Mouse (Mus musculus) lung, embryonic 15.5 days (tissue): ENCODE data around the gene Tmem120b. TPM values are rescaled to one million over a fixed set of nuclear protein-coding genes. Genes with fewer than 3 reads are reported as not detected.

Experiments used
- ATAC-seq: fragments of 200-750 bp; cut with Nextera tagmentation; 2 replicates; pipeline ENCODE4 v1.8.0; 2017; ENCODE audit warnings: moderate number of reproducible peaks, borderline replicate concordance; ENCODE audit not compliant: low FRiP score, low TSS enrichment; ENCODE audit errors: extremely low read depth
- H3K27ac ChIP-seq: fragments of 300-500 bp; sonication (generic); 2 replicates; pipeline ENCODE4 v1.5.1; 2015; ENCODE audit warnings: moderate library complexity, mild to moderate bottlenecking, inconsistent platforms
- H3K27me3 ChIP-seq: fragments of 300-500 bp; sonication (generic); 2 replicates; pipeline ENCODE4 v1.6.1; 2015; ENCODE audit warnings: inconsistent platforms
- H3K36me3 ChIP-seq: fragments of 300-500 bp; sonication (generic); 2 replicates; pipeline ENCODE4 v1.6.1; 2015; ENCODE audit warnings: inconsistent platforms
- H3K4me1 ChIP-seq: fragments of 300-500 bp; sonication (generic); 2 replicates; pipeline ENCODE4 v1.6.1; 2015; ENCODE audit warnings: inconsistent platforms
- H3K4me2 ChIP-seq: fragments of 300-500 bp; sonication (generic); 2 replicates; pipeline ENCODE4 v1.6.1; 2015; ENCODE audit warnings: inconsistent platforms, mild to moderate bottlenecking, moderate library complexity
- H3K4me3 ChIP-seq: fragments of 300-500 bp; sonication (generic); 2 replicates; pipeline ENCODE4 v1.5.1; 2015; ENCODE audit warnings: mild to moderate bottlenecking, inconsistent platforms
- H3K9ac ChIP-seq: fragments of 300-500 bp; sonication (generic); 2 replicates; pipeline ENCODE4 v1.6.1; 2015; ENCODE audit warnings: inconsistent platforms
- H3K9me3 ChIP-seq: fragments of 300-500 bp; sonication (generic); 2 replicates; pipeline ENCODE4 v1.6.1; 2016; ENCODE audit warnings: inconsistent platforms
- WGBS: fragments of 180-500 bp; shearing (Covaris S2); methylation state at CpG from one replicate; pipeline ENCODE4 v1.1.7; 2015; 5-methylcytosine and 5-hydroxymethylcytosine counted together
- polyA plus RNA-seq: library from polyadenylated mRNA; unstranded; fragments of >200 nt; fragmentation: Nextera tagmentation; extraction: Ambion mirVana; gene quantifications from 2 replicates; pipeline ENCODE4 v1.2.1, GENCODE M21; 2015

Tmem120b gene
- polyA plus RNA-seq, 1 experiment from 2014 or later: 14.0 TPM

- no peaks in the 10 kb centered on the region for H3K36me3 ChIP-seq
- no peak overlapping the region for H3K4me2 ChIP-seq
- ATAC-seq: no peak
- H3K27me3 ChIP-seq: no peaks in the 10 kb centered on the region
- no peak overlapping the region for H3K4me3 ChIP-seq
- H3K27ac ChIP-seq: no peak overlapping the region
- peaks cover 22% of the 10 kb centered on the region for H3K4me1 ChIP-seq
- H3K9me3 ChIP-seq: no peaks in the 10 kb centered on the region
- 69% methylated on average over 7 of the region's 7 CpGs for WGBS
- H3K9ac ChIP-seq: no peak overlapping the region
Observed at GRCm38 (mm10) chr5:123120624-123121215, 52.5 kb downstream of the Tmem120b start.

GRCm38 (mm10) chr5:123122181-123122580, 54.0 kb downstream of the Tmem120b start:
- 91% methylated on average over 4 of the region's 4 CpGs for WGBS
- H3K4me2 ChIP-seq: no peak overlapping the region
- H3K9ac ChIP-seq: no peak overlapping the region
- H3K27me3 ChIP-seq: no peaks in the 10 kb centered on the region
- no peak for ATAC-seq
- H3K27ac ChIP-seq: no peak overlapping the region
- H3K36me3 ChIP-seq: no peaks in the 10 kb centered on the region
- H3K9me3 ChIP-seq: no peaks in the 10 kb centered on the region
- H3K4me3 ChIP-seq: no peak overlapping the region
- H3K4me1 ChIP-seq: peaks cover 9% of the 10 kb centered on the region

GRCm38 (mm10) chr5:123125105-123125504, 56.9 kb downstream of the Tmem120b start:
- no peak overlapping the region for H3K4me2 ChIP-seq
- H3K4me1 ChIP-seq: peaks cover 12% of the 10 kb centered on the region
- H3K27me3 ChIP-seq: no peaks in the 10 kb centered on the region
- H3K9ac ChIP-seq: no peak overlapping the region
- ATAC-seq: no peak
- 78% methylated on average over 6 of the region's 6 CpGs for WGBS
- no peaks in the 10 kb centered on the region for H3K9me3 ChIP-seq
- no peaks in the 10 kb centered on the region for H3K36me3 ChIP-seq
- no peak overlapping the region for H3K4me3 ChIP-seq
- H3K27ac ChIP-seq: no peak overlapping the region

- H3K27ac ChIP-seq: no peak overlapping the region
- no peak for ATAC-seq
- H3K4me1 ChIP-seq: peaks cover 15% of the 10 kb centered on the region
- no peaks in the 10 kb centered on the region for H3K36me3 ChIP-seq
- H3K9me3 ChIP-seq: no peaks in the 10 kb centered on the region
- WGBS: 68% methylated on average over 18 of the region's 18 CpGs
- no peak overlapping the region for H3K9ac ChIP-seq
- no peaks in the 10 kb centered on the region for H3K27me3 ChIP-seq
- H3K4me3 ChIP-seq: no peak overlapping the region
- no peak overlapping the region for H3K4me2 ChIP-seq
Observed at GRCm38 (mm10) chr5:123125638-123126406, 57.6 kb downstream of the Tmem120b start.

GRCm38 (mm10) chr5:123127031-123127430, 58.8 kb downstream of the Tmem120b start:
- Histone ChIP-seq H3K4me3 (no peak overlapping the region), H3K36me3 (no peaks in the 10 kb centered on the region), H3K27ac (no peak overlapping the region), H3K9me3 (no peaks in the 10 kb centered on the region), H3K4me1 (peaks cover 20% of the 10 kb centered on the region), H3K4me2 (no peak overlapping the region), H3K9ac (no peak overlapping the region), H3K27me3 (no peaks in the 10 kb centered on the region)
- WGBS: 72% methylated on average over 6 of the region's 6 CpGs
- no peak for ATAC-seq

- Histone ChIP-seq H3K9ac (no peak overlapping the region), H3K4me2 (no peak overlapping the region), H3K36me3 (no peaks in the 10 kb centered on the region), H3K4me3 (no peak overlapping the region), H3K27me3 (no peaks in the 10 kb centered on the region), H3K9me3 (no peaks in the 10 kb centered on the region), H3K4me1 (peaks cover 33% of the 10 kb centered on the region), H3K27ac (peak overlapping the region; percentile 45; the same call in 1 of the 2 replicates)
- 45% methylated on average over 10 of the region's 10 CpGs for WGBS
- ATAC-seq: no peak
Observed at GRCm38 (mm10) chr5:123128426-123129169, 60.4 kb downstream of the Tmem120b start.

- Histone ChIP-seq H3K27me3 (no peaks in the 10 kb centered on the region), H3K4me3 (no peak overlapping the region), H3K9ac (no peak overlapping the region), H3K4me2 (no peak overlapping the region), H3K27ac (no peak overlapping the region), H3K9me3 (no peaks in the 10 kb centered on the region), H3K4me1 (peaks cover 40% of the 10 kb centered on the region), H3K36me3 (no peaks in the 10 kb centered on the region)
- 80% methylated on average over 10 of the region's 10 CpGs for WGBS
- no peak for ATAC-seq
Observed at GRCm38 (mm10) chr5:123129170-123129757, 61.0 kb downstream of the Tmem120b start.

- Histone ChIP-seq H3K4me3 (no peak overlapping the region), H3K4me2 (no peak overlapping the region), H3K9ac (no peak overlapping the region), H3K27ac (no peak overlapping the region), H3K4me1 (peaks cover 50% of the 10 kb centered on the region), H3K36me3 (no peaks in the 10 kb centered on the region), H3K27me3 (no peaks in the 10 kb centered on the region), H3K9me3 (no peaks in the 10 kb centered on the region)
- ATAC-seq: no peak
- 80% methylated on average over 9 of the region's 9 CpGs for WGBS
Observed at GRCm38 (mm10) chr5:123130030-123130813, 62.0 kb downstream of the Tmem120b start.

GRCm38 (mm10) chr5:123130814-123131148, 62.6 kb downstream of the Tmem120b start:
- H3K4me1 ChIP-seq: peaks cover 55% of the 10 kb centered on the region
- no peak for ATAC-seq

GRCm38 (mm10) chr5:123132308-123133071, 64.3 kb downstream of the Tmem120b start, which contains the start of gene Rhof:
Gene Rhof (minus strand): TSS chr5:123132692.
- no peaks in the 10 kb centered on the region for H3K27me3 ChIP-seq
- peak within 1 kb of the TSS; percentile 99 for H3K4me2 ChIP-seq
- peak within 1 kb of the TSS; percentile 51 for H3K9ac ChIP-seq
- no peaks in the 10 kb centered on the region for H3K36me3 ChIP-seq
- peak within 1 kb of the TSS; percentile 100 for H3K27ac ChIP-seq
- H3K4me1 ChIP-seq: peaks cover 72% of the 10 kb centered on the region
- peak; percentile 33; the same call in 1 of the 2 replicates for ATAC-seq
- H3K4me3 ChIP-seq: peak within 1 kb of the TSS; percentile 43
- no peaks in the 10 kb centered on the region for H3K9me3 ChIP-seq
- WGBS: 3% methylated on average over 44 of the region's 44 CpGs

More at GRCm38 (mm10) chr5:123130814-123131148, 62.6 kb downstream of the Tmem120b start:
- H3K4me3 ChIP-seq: no peak overlapping the region
- no peaks in the 10 kb centered on the region for H3K9me3 ChIP-seq
- no peak overlapping the region for H3K4me2 ChIP-seq
- H3K36me3 ChIP-seq: no peaks in the 10 kb centered on the region
- H3K9ac ChIP-seq: no peak overlapping the region
- H3K27me3 ChIP-seq: no peaks in the 10 kb centered on the region
- 89% methylated on average over 5 of the region's 5 CpGs for WGBS
- H3K27ac ChIP-seq: no peak overlapping the region
